Mouse (Mus musculus) splenic B cell, adult 2 months (primary cell): ENCODE data around the gene Hist1h2bb.

Experiments
- DNase-seq: peaks from one replicate; pipeline ENCODE4 v3.0.0-alpha.2; 2011; ENCODE audit warnings: low read depth, low spot score
- H3K27me3 ChIP-seq: 2 replicates; pipeline ENCODE4 v1.6.1; 2012; ENCODE audit warnings: mild to moderate bottlenecking, low read length, moderate library complexity, mixed read lengths; ENCODE audit not compliant: control insufficient read depth, poor library complexity, insufficient read depth, severe bottlenecking
- H3K36me3 ChIP-seq: 2 replicates; pipeline ENCODE4 v1.6.1; 2012; ENCODE audit warnings: mild to moderate bottlenecking, low read length, moderate library complexity, mixed read lengths; ENCODE audit not compliant: control insufficient read depth, poor library complexity, insufficient read depth, severe bottlenecking

Hist1h2bb gene

GRCm38 (mm10) chr13:23739069-23739921 is 7.2 kb upstream of the Hist1h2bb start:
- DNase-seq: peak; percentile 94
- Histone ChIP-seq H3K27me3 (no peaks in the 10 kb centered on the region), H3K36me3 (0 out of 2 replicates have a peak, but pooled peaks cover 2% of the 10 kb centered on the region)

GRCm38 (mm10) chr13:23739922-23740252 is 6.6 kb upstream of the Hist1h2bb start:
- 0 out of 2 replicates have a peak, but pooled peaks cover 2% of the 10 kb centered on the region for H3K36me3 ChIP-seq
- DNase-seq: peak; percentile 90
- H3K27me3 ChIP-seq: no peaks in the 10 kb centered on the region

- Histone ChIP-seq H3K36me3 (0 out of 2 replicates have a peak, but pooled peaks cover 2% of the 10 kb centered on the region), H3K27me3 (no peaks in the 10 kb centered on the region)
- DNase-seq: no peak
Observed at GRCm38 (mm10) chr13:23740256-23740840, 6.2 kb upstream of the Hist1h2bb start.

GRCm38 (mm10) chr13:23740910-23741309 is 5.6 kb upstream of the Hist1h2bb start:
- H3K36me3 ChIP-seq: 0 out of 2 replicates have a peak, but pooled peaks cover 2% of the 10 kb centered on the region
- no peak for DNase-seq
- H3K27me3 ChIP-seq: no peaks in the 10 kb centered on the region

- no peak for DNase-seq
- 0 out of 2 replicates have a peak, but pooled peaks cover 2% of the 10 kb centered on the region for H3K36me3 ChIP-seq
- H3K27me3 ChIP-seq: no peaks in the 10 kb centered on the region
Observed at GRCm38 (mm10) chr13:23742007-23742406, 4.5 kb upstream of the Hist1h2bb start.

GRCm38 (mm10) chr13:23743215-23743614 is 3.3 kb upstream of the Hist1h2bb start:
- Histone ChIP-seq H3K27me3 (no peaks in the 10 kb centered on the region), H3K36me3 (0 out of 2 replicates have a peak, but pooled peaks cover 2% of the 10 kb centered on the region)
- no peak for DNase-seq

- Histone ChIP-seq H3K36me3 (0 out of 2 replicates have a peak, but pooled peaks cover 2% of the 10 kb centered on the region), H3K27me3 (no peaks in the 10 kb centered on the region)
- no peak for DNase-seq
Observed at GRCm38 (mm10) chr13:23743963-23744362, 2.6 kb upstream of the Hist1h2bb start.

GRCm38 (mm10) chr13:23744421-23745380 is 1.8 kb upstream of the Hist1h2bb start:
- Histone ChIP-seq H3K36me3 (0 out of 2 replicates have a peak, but pooled peaks cover 2% of the 10 kb centered on the region), H3K27me3 (no peaks in the 10 kb centered on the region)
- no peak for DNase-seq

- Histone ChIP-seq H3K27me3 (no peaks in the 10 kb centered on the region), H3K36me3 (0 out of 2 replicates have a peak, but pooled peaks cover 2% of the 10 kb centered on the region)
- peak; percentile 92 for DNase-seq
Observed at GRCm38 (mm10) chr13:23745381-23746161, 963 bp upstream of the Hist1h2bb start, which contains the start of gene Hist1h3c. Hist1h3c (minus strand) TSS chr13:23745602.

GRCm38 (mm10) chr13:23747081-23747891 is 752 bp downstream of the Hist1h2bb start:
- peak; percentile 37 for DNase-seq
- 0 out of 2 replicates have a peak, but pooled peaks cover 1% of the 10 kb centered on the region for H3K36me3 ChIP-seq

GRCm38 (mm10) chr13:23747892-23748288 is 1.4 kb downstream of the Hist1h2bb start:
- Histone ChIP-seq H3K27me3 (no peaks in the 10 kb centered on the region), H3K36me3 (no peaks in the 10 kb centered on the region)
- DNase-seq: no peak

More at GRCm38 (mm10) chr13:23747081-23747891, 752 bp downstream of the Hist1h2bb start:
- H3K27me3 ChIP-seq: no peaks in the 10 kb centered on the region

- Histone ChIP-seq H3K36me3 (no peaks in the 10 kb centered on the region), H3K27me3 (no peaks in the 10 kb centered on the region)
- DNase-seq: no peak
Observed at GRCm38 (mm10) chr13:23749563-23750121, 3.1 kb downstream of the Hist1h2bb start.
